Mouse (Mus musculus): ENCODE results near the gene Vmn2r67.
"Not testable (repeated sequence)": the region's sequence is repeated elsewhere in the genome, so short reads cannot be mapped to it uniquely, and the experiment has no call there.

Gene Vmn2r67

GRCm38 (mm10) chr7:85155898-85156297, at the start of gene Vmn2r67:
TSS of gene Vmn2r67 (minus strand) at chr7:85155998.
- no peak for DNase-seq (ENCODE audit: low spot score in 2 of 2)

- DNase-seq (ENCODE audit: low spot score in 2 of 2) = not testable (repeated sequence)
Observed at GRCm38 (mm10) chr7:85104531-85104930, 51.3 kb downstream of the Vmn2r67 start.
